Mouse (Mus musculus): ENCODE measurements around the gene Acmsd. TPM values are rescaled to one million over a fixed set of nuclear protein-coding genes. Genes with fewer than 3 reads are reported as not detected.
"Not testable (repeated sequence)": the region's sequence is repeated elsewhere in the genome, so short reads cannot be mapped to it uniquely, and the experiment has no call there.

Acmsd gene
- not detected for total RNA-seq (2021)
- long read RNA-seq, experiment 1: 0 reads
- long read RNA-seq, experiment 2: 0 reads

DNA sequence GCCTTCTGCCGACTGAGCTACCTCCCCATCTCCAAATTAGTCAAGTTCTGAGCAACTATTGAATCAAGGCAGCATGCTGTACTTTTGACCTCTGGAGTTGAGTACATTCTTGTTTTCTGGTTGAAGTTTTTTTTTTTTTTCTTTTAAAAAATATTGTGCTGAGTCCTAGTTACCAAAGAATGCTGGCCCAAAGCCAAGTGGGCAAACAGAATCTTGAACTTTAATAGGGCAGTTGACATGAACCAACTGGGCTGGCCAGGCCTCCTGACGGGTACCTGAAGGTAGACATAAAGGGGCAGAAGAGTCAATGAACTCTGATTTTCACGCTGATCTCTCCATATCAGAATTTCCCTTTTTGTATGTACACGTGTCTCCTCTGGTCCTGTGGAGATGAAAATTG is at the start of gene Acmsd:
Acmsd (plus strand) TSS at position 318 of the 400 bp plus-strand sequence.
- DNase-seq: no peak

DNA sequence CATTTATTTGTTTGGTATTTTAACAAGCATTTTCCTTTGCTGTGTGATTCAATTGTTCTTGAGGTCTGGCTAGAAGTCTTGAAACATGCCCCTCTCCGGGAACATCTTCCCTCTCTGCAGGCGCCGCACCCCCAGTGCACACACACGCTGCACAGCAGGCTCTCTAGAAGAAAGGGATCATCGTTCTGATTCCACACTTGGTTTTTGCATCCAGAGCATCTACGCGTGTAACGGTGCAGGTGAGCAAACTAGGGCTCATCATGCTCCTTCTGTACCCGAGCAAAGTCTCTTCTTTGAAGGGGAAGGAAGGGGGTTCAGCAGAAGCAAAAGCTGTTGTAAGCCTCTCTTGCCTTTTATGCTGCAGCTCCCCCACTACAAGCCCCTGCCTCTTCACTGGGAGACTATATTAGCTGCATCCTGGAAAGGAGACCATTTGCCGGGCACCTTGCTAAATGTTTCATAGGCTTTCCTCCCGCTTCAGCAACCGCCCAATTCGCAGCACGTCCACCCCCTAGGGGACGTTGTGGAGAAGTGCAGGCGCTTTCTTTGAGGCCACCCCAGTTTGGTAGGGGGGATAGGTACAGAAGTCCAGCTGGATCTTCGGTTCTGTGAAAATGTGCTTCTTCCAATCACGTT is 49.6 kb upstream of the Acmsd start, which contains the start of gene Tmem163:
Tmem163 (minus strand) TSS at position 51 of the 636 bp plus-strand sequence.
- peak; percentile 14 to 26 for DNase-seq

DNA sequence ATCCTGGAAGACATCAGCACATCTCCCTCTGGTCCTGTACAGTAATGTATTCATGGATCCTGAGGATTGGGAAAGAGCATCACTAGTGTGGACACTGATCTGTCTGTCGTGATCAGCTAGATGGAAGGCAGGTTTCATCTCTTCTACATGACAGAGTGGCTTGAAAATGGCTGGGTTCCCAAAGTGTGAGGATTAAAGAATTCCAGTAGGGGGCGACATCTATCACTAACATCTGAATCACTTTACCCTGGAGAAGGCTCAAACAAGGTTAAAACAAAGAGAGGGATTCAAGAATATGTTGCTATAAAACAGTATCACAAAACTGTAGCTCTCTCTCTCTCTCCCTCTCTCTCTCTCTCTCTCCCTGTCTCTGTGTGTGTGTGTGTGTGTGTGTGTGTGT is 32.7 kb upstream of the Acmsd start:
- DNase-seq: peak in 1 of 2 experiments; percentile 20

DNA sequence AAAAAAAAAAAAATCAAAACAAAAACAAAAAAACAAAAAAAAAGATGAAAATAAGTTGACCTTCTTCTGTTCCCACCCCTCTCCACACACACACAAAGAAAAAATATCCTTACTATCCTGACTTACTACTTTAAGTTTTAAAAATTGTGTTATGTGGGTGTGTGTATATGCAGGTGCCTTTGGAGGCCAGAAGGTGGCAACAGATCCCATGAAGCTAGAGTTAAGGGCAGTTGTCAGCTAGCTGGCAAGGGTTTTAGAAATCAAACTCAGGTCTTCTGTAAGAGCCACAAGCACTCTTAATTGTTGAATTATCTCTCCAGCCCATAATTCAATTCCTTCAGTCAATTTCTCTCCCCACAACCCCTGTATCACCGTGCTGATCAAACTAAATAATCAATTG is 27.0 kb upstream of the Acmsd start:
- no peak for DNase-seq

DNA sequence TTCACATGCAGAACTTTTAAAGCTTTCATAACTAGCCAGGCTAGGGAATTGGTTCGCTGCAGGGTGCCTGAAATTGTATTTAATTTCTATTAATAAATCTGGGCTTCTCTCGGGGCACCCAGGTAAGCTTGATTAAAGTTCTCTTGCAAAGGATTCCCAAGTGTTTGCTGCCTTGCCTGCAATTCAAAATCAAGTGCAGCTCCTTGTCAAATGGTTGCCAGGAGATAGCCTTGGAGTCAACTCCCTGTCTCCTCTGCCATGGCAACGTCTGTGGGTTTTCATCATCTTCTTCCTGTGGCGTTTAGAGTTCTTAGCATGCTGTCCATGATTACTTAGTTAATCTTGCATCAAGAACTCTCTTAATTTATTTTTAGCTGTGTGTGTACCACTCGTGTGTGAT is 22.9 kb upstream of the Acmsd start:
- DNase-seq: no peak

DNA sequence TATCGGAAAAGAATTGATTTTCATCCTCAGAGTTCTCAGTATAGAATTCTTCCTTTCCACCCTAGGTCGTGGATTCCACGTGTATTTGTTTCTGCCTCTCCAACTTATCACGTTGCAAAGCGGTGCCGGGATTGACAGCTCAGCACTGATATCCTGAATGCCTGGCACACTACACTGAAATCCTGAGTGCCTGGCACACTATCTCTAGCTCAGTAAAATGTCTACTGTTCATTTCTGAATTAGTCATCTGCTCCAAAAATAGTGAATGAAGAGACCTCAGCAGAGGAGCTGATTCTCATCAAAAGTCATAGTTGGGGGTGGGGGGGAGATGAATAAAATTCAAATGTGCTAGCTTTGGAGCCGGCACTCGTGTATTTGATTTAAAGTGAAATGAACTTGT is 12.8 kb upstream of the Acmsd start:
- DNase-seq: peak; percentile 27 to 62

DNA sequence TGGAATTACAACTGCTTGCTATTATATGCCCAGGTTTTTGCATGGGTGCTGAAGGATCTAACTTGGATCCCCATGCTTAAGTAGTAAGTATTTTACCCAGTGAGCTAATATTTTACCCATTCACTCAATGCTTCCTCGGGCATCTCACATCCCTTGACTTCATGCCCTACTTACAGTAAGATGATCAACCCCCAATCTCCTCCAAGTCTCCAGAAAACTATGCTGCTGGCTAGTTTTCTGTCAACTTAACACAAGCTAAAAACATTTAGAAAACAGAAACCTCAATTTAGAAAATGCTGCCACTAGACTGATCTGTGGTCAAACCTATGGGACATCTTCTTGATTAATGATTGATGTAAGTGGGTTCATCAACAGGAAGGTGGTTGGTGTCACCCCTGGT is 10.9 kb upstream of the Acmsd start:
- no peak for DNase-seq

DNA sequence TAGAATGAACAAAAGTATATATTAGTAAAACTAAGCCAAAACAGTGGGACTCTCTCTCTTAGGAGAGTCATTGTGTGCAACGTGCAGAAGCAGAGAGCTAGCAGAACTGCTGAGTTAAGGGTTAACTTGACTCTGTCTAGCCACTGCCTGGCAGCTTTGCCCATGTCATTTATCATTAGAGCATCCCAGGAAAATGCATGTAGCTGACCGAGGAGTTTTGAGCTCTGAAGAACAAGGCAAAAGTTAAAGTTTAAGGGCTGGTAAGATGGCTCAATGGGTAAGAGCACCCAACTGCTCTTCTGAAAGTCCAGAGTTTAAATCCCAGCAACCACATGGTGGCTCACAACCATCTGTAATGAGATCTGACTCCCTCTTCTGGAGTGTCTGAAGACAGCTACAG is 5.6 kb upstream of the Acmsd start:
- no peak for DNase-seq

DNA sequence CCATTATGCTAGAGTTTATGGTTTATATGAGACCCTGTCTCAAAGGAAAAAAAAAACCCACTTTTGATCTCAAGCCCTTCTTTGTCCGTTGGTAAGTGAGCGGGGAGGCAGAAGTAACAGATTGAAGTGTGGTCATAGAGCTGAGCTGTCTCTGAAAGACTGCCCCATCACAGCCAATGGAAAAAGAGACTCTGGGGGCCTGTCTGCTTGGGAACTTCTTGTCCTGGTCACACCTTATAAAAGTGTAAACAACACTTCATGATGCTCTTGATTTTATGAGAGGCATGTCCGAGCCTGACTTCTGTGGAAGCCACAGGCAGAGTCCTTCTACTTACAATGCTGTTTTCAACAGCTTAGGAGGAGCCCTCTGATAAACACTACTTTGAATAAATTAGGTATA is 1.9 kb downstream of the Acmsd start:
- no peak for DNase-seq

DNA sequence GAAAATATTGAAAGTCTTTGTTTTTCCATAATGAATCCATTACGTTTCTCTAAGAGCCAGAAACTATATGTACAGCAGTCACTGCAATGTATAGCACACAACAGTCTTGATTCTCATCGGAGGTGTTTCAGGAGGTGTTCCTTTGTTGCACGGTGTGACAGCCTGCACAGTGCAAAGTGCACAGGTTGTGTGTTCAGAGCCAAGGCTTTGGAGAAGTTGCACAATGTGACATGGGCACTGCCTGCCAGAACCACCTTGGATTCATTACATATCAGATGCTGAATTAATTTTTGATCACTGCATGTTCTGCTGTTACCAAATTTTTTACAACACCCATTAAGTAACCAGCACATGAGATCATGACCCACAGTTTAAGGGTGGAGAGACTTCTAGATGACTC is 3.2 kb downstream of the Acmsd start:
- no peak for DNase-seq

DNA sequence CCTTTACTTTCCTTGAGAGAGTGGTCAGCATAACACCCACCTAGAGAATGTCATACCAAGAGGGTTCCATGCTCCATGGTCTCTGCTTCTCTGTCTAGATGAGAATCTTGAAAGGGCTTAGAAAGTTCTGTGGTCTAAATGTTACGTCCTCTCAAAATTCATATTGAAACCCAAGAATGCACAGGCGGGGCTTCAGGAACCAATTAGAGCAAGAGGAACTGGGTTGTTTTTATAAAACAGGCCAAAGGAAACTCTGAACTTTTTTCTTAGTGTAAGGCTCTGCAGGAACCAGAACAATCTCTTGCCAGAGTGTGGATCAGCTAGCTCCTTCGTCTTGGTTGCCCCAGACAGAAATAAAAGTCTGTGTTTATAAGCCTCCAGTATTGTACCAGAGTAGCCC is 3.6 kb downstream of the Acmsd start:
- no peak for DNase-seq

DNA sequence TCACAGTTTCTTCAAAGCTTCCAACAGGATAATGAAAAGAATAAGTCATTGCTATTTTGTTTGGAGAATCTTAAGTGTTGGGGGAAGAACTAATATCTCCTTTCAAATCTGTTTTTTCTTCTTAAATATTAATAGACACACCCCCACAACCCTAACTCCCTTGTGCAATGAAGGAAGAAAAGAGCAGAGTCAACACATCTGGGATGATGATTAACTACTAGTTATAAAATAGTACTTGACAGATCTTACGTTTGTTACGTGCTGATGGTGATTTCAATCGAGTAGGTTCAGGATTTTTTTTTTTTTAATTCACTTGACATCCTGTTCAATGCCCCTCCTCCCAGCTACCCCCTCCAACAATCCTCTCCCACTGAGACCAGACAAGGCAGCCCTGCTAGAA is 6.1 kb downstream of the Acmsd start:
- DNase-seq: no peak

DNA sequence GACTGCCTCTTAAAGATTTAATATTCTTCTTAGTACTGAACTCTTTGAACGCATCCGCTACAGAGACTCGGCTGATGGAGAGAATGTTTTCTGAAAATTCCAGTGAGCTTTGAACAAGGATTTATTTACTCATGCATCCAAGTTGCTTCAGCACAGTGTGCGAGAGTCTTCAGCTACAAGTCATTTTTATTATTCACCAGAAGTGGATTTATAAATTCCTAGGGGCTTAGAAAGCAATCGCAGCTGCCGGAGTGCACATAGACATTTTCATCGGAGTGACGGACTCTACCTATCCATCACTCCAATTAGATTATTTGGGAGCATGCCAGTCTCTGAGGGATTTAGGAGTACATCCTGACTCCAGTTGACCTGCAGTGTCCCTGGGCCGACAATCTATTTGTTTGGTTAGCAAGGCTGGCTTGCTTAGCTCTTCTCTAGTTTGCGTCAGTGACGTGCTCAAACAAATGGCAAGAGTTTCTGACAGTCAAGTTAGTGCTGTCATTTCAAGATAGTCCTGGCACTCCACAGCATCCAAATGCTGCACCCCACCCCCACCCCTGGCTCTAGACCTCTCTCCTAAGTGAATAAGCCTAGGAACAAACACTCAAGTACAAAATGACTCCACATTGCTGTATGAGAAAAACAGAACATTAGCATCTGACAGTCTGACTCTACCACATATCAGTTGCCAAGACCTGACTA is 21.3 kb downstream of the Acmsd start:
- DNase-seq: no peak

DNA sequence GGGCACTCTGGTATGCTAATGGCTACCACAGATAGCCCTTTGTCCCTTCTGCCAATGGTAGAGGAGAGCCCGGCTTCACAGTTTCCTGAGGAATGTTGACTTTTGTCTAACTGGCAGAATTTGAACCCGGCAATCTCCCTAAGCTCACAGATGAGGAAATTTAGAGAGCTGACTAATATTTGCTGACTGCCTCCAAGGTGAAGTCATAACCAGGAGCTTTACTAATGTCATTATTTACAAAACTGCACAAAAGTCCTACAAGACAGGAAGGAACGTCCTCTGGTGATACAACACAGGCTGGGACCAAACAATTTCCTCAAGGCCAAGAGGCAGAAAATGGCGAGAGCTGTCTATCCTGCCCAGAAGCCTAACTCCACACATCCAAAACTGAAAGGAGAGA is 26.6 kb downstream of the Acmsd start:
- DNase-seq: no peak

DNA sequence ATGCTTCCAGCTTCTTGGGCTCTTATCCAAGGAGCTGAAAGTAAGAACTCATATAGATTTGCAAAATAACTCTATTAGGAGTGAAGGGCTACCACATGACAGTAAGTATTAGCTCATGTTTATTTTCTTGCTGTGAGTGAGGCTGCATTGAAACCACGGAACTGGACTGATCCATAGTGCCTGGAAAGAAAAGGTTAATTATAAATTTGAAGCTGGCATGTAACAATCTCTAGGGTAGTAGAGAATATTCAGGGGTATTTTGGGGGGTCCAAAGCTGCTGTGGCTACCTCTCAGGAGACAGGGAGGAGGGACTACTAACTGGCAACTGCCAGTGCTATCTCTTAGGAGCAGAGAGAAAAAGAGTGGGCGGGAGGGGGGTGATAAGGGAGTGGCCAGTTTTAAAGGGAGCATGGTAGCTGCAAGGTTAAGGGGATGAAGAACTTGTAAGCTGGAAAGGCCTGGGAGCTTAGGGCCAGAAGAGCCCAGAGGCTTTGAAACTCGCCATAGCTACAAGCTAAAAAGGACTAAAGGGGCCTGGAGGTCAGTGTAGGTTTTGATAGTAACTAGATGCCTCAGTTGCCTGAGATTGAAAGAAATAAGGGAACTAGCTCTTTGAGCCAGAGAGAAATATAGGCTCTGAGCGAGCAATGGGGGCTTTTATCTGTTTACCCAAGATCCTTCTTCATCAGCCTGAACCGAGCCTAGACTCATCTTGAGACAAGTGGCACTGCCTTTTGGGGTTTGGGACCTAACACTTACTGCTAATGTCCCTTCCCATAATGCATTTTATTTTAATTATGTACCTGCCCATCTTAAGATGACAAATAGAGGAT is 27.3 kb downstream of the Acmsd start:
- no peak for DNase-seq

DNA sequence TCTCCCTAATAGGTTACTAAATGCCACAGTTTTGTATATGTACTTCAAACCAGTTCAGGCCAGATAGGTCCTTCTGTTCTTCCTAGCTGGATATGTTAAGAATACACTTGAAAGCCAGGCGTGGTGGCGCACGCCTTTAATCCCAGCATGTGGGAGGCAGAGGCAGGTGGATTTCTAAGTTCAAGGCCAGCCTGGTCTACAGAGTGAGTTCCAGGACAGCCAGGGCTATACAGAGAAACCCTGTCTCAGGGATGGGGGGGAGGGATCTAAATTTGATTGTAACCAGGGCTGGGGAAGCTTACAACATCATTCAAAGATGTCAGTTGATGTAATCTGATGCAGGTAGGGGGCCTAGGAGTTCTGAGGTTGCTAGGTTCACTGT is 27.9 kb downstream of the Acmsd start:
- DNase-seq: not testable (repeated sequence)

DNA sequence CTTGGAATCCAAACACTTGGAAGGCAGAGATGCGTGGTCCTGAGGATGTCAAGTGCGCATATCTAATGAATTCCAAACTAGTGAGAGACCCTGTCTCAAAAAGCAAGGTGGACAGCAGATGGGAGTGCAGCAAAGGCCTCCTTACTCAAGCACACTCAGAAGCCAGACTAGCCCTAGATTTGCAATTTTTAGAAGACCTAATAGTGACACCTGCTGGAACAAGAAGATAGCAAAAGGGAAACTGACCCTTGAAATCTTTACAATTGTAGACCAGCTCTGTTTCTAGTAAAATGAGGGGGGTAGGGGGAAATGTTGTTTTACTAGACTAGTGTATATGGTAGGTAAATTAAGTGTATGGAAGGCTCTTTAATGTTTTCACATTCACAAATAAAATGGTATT is 36.3 kb downstream of the Acmsd start:
- DNase-seq: no peak

DNA sequence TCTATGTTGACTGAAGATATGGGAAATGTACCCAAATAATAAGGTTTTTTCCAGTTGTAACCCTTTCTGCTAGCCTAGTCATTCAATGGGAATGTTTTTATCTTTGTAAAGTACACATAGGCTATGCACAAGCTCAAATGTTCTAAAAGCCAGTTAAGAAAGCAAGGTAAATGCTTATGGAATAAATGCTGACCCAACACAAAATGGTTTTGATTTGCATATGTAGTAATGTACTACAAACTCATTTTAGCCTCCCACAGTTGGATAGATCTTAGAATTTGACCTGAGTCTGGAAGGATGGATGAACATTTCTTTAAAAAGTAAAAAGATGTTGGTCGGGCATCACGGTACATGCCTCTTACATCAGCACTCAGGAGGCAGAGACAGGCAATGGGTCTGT is 37.5 kb downstream of the Acmsd start:
- DNase-seq: no peak

DNA sequence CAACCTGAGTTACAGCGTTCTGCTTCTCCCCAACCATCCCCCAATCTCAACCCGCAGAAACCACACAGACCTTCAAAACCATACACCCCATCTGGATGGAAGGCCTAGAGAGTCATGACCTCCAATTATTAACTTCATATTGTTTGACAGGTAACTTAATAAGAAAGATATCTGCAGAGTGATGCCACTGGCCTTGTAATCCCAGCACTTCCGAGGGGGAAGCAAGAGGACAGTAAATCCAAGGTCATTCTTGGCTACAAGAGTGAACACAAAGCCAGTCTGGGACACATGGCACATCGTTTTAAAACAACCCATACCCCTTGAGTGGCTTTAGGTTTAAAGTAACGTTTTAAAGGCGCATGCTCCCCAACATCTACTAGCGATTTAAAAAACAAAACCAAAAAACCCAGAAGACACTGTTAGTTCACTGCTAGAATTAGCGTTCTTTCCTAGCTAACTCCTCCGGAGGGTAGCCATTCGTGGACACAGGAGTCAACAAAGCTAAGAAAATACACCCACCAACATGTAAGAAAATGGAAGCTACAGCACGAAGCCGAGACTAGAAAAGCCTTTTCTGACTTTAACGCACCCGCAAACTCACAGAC is 44.1 kb downstream of the Acmsd start:
- no peak for DNase-seq

DNA sequence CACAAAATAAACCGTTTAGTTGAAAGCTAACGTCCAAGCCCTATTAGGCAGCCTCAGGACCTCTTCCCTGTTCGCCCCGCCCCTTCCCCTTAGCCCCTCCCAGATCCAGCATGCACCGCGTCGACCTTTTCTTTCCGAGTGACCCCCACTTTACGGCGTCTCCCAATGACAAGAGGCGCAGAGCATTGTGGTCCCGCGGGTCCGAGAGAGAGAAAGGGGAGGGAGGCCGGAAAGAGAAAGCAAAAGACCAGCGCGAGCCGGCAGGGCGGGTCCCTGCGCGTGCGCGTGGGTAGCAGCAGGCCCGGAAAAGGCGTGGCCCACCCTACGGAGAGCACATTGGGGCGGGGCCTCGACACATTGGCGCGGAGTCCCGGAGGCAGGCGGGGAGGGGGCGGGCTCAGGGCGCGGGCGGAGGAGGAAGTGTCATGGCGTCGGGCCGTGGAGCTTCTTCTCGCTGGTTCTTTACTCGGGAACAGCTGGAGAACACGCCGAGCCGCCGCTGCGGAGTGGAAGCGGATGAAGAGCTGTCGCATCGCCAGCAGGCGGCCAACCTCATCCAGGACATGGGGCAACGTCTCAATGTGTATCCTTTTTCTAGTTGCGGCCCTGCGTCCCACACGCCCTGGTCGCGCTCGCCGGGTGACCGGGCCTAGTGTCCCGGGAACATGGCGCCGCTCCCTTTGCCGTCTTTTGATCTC is 44.7 kb downstream of the Acmsd start, which contains the start of gene Ccnt2:
Ccnt2 (plus strand) TSS at position 362 of the 698 bp plus-strand sequence.
- peak; percentile 98 to 100 for DNase-seq

DNA sequence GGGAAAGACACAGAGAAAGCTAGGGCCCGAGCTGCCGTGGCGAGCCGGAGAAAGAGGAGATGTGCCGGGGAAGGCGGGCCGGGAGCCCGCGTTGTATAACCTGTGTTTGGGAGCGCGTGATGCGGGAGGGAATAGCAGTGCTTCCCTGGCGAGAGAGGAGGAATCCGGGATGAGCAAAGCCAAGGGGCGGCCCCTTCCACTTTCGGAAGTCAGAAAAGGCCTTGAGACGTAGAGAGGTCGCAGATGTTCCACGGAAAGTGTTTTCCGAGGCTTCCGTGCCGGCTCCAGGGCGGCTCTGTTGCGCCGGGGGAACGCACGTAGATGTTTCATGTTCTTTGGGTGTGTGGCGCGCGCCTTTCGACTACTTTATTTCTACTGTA is 45.3 kb downstream of the Acmsd start:
- peak in 1 of 2 experiments; percentile 65 for DNase-seq

DNA sequence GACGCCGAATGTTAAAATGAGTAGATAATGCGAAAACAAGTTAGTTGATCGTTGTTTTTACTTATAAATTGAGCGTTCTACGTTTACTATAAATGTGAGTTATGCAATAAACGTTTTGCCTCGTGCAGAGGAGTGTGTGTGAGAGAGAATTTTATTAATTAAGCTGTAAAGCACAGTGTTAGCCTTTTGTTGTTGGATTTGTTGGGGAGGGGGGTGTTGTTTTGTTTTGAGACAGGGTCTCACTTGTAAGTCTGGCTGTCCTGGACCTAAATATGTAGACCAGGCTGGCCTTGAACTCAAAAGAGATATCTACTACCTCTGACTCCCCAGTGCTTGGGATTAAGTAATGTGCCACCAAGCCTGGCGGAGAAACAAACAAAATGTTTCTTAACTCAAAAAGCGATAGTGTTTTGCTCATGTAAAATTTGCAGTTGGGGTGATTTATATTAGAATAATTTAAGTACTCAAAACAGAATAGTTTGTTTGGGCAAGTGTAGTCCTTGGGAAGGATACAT is 46.0 kb downstream of the Acmsd start:
- DNase-seq: no peak
